Mouse (Mus musculus) olfactory bulb, adult 2 months (tissue): ENCODE measurements around the gene Aadat. TPM values are rescaled to one million over a fixed set of nuclear protein-coding genes. Genes with fewer than 3 reads are reported as not detected.
"Not testable (repeated sequence)": the region's sequence is repeated elsewhere in the genome, so short reads cannot be mapped to it uniquely, and the experiment has no call there.

ENCODE experiments used
- H3K27ac ChIP-seq: fragments of 200-500 bp; 2 replicates; pipeline ENCODE4 v1.5.1; 2012; ENCODE audit warnings: low read depth, low read length; ENCODE audit not compliant: insufficient read depth
- H3K4me1 ChIP-seq: fragments of 200-500 bp; 2 replicates; pipeline ENCODE4 v1.6.1; 2012; ENCODE audit warnings: low read length; ENCODE audit not compliant: control insufficient read depth, insufficient read depth
- H3K4me3 ChIP-seq: fragments of 200-500 bp; 2 replicates; pipeline ENCODE4 v1.5.1; 2012; ENCODE audit warnings: mild to moderate bottlenecking, low read depth, low read length, moderate library complexity; ENCODE audit not compliant: insufficient read depth
- CTCF ChIP-seq: fragments of 200-500 bp; IDR thresholded peaks from 2 replicates; pipeline ENCODE4 v1.5.1; 2012; ENCODE audit warnings: low read depth, mild to moderate bottlenecking, low read length, moderate library complexity; ENCODE audit not compliant: insufficient read depth
- POLR2A ChIP-seq: fragments of 200-500 bp; IDR thresholded peaks from 2 replicates; pipeline ENCODE4 v1.6.1; 2012; ENCODE audit warnings: mild to moderate bottlenecking, low read depth, low read length, moderate library complexity; ENCODE audit not compliant: insufficient read depth
- WGBS: fragments of 180-500 bp; shearing (Covaris S2); methylation state at CpG from one replicate; pipeline ENCODE4 v1.1.7; 2018; 5-methylcytosine and 5-hydroxymethylcytosine counted together
- polyA plus RNA-seq: library from polyadenylated mRNA; stranded (reverse); fragments of >200 nt; gene quantifications from 2 replicates; pipeline ENCODE4 v1.2.4, GENCODE M21; 2012; ENCODE audit warnings: low replicate concordance; ENCODE audit not compliant: missing spikeins, insufficient read depth, insufficient read length

Gene Aadat
- polyA plus RNA-seq, result not detected in 2 replicates

DNA sequence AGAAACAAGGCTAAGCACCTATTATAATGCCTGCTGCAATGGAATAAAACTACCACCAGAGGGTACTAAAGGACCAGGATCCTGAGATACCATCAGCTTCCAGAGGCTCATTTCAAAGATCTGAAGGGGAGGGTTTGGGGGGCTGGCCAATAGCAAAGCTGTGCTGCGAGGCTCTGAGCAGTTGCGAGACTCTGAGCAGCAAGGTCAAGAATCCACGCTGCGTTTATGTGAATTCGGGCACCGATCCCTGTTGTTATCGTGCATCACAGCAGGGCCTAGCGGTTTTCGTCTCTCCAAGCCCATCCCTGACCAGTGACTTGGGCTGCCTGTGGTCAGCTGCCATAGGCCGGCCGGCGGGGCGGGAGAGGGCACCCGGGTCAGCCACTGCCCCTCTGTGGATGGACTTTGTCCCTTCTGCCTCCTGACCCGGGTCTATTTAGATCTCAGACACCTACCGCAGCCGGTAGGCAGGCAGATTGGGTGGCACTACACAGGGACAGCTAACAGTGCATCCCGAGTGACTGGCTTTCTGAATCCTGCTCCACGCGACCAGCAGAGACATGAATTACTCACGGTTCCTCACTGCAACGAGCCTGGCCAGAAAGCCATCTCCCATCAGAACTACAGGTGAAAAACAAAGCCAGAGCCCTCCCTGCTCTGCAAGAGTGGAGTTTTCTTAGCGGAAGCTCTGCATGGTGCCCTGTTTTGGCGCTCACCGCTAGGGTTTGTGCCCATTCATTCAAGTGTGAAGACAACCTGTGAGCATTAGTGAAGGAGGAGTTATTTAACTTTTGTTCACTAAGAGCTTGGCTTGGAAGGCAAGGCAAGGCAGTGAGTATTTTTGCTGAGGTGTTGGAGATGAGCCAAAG, at the start of gene Aadat:
TSS of gene Aadat (plus strand) at position 280 of the 869 bp plus-strand sequence.
- TF ChIP-seq POLR2A (no peak), CTCF (peak; percentile 20; the same call in 1 of the 2 replicates)
- H3K27ac ChIP-seq, result 0 out of 2 replicates have a peak within 1 kb of the TSS, but pooled peaks have one; percentile 3
- peak within 1 kb of the TSS; percentile 51 for H3K4me3 ChIP-seq
- peaks cover 4% of the 10 kb centered on the region for H3K4me1 ChIP-seq
- 1% methylated on average over 25 of the region's 25 CpGs for WGBS

DNA sequence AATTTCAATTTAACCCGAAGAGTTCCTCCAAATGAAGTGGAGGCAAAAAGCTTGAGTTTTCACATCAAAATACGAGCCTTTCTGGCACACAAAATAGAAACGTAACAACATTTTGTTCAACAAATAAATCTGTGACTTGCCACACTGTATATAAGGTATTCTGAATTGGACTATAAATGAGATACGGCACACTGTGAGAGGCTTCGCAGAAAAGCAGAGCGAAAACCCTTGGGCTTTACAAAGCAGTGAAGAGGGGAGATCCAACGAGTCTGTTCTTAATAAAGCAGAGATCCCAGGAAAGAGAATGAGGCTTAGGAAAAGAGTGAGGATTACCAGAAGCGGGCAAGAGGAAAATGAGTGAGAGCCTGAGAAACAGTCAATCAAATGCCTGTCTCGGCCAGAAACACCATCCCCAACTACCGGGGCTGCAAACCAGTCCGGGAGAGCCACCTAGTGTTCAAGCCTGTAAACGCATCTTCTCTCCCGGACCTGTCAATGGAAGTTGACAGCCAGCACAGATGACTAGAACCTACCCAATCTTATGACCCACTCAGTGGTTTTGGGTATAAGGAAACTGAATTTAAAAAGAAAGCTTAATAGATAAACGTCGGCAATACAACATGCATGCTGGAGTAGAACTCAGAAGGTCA, 38.9 kb upstream of the Aadat start:
- Histone ChIP-seq H3K4me1 (no peaks in the 10 kb centered on the region), H3K4me3 (no peak overlapping the region), H3K27ac (no peak overlapping the region)
- TF ChIP-seq POLR2A (no peak), CTCF (peak; percentile 82)
- 25% methylated on average over 15 of the region's 15 CpGs for WGBS

DNA sequence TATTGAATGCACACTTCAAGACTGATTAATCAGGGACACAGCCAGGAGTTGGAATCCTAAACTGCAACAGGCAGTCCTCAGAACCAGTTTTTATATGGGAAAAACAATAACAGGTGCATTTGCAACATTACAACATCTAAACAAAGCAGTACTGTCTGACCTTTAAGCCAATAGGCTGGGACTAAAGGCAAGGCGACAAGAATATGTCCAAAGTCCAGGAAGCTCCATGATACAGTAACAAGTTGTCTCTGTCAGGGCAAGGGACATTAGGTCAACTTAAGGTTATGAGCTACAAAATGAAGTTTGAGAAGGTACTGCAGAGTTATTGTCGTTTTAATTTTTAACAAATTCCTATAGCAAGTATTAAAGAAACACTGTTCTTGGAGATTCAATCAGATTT, 15.6 kb upstream of the Aadat start:
- 86% methylated on average over 2 of the region's 2 CpGs for WGBS
- Histone ChIP-seq H3K27ac (no peak overlapping the region), H3K4me3 (no peak overlapping the region), H3K4me1 (no peaks in the 10 kb centered on the region)
- TF ChIP-seq CTCF (no peak), POLR2A (no peak)

DNA sequence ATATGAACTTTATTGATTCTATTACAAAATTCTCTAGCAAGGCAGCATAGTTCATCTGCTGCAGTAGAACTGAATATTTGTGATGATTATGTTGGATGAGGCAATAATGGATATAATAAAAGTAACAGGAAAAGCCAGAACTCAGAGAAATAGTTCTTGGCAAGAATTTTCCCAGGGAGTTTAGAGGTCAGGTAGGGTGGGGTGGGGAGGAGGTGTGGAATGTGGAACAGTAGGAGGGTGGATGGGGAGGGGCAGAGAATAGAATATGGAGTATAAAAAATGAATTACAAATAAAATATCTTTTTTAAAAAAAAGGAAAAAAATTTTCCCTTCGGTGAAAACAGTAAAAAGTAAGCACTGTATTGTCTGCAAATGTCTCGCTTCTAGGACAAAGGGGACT, 13.9 kb upstream of the Aadat start:
- Histone ChIP-seq H3K27ac (no peak overlapping the region), H3K4me3 (no peak overlapping the region), H3K4me1 (no peaks in the 10 kb centered on the region)
- TF ChIP-seq CTCF (no peak), POLR2A (no peak)
- 95% methylated on average over 2 of the region's 2 CpGs for WGBS

DNA sequence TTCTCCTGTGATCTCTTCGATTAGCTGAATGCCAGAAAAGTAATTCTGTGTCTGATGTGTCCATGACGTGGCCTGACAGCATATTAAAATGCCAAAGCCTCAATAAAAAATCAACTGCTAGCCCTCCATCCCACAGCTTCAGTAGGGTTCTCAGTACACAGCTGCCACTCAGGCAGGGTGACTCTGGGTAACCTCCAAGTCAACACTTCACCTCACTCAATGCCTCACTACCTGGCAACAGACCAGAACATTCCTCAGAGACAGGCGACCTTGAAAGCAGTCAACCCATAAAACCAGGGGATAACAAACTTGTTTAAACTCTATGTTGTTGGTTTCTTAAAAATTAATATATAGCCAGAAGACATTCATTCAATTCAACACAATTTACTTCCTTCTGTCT, 13.3 kb upstream of the Aadat start:
- no peak for TF ChIP-seq POLR2A
- TF ChIP-seq CTCF, result no peak
- H3K4me1 ChIP-seq, result no peaks in the 10 kb centered on the region
- H3K4me3 ChIP-seq, result no peak overlapping the region
- WGBS, result 73% methylated on average over 3 of the region's 3 CpGs
- no peak overlapping the region for H3K27ac ChIP-seq

DNA sequence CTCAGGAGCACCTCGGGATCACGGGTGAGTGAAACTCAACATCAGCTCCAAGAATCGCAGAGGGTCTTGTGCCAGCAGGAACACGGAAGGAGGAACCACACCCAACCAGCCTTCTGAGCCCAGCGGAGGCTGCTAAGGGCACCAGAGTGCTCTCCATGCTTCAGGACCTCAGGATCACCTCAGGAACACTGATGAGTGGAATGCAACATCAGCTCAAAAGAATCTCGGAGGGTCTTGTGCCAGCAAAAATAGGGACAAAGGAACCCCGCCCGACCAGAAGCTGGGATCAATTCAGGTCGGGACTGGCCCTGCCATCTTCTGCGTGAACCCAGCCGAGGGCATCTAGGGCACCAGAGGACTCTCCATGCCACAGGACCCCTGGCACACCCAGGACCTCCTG, 11.1 kb upstream of the Aadat start:
- TF ChIP-seq CTCF (no peak), POLR2A (no peak)
- H3K4me3 ChIP-seq, result no peak overlapping the region
- WGBS, result 93% methylated on average over 11 of the region's 11 CpGs
- no peak overlapping the region for H3K27ac ChIP-seq
- no peaks in the 10 kb centered on the region for H3K4me1 ChIP-seq

DNA sequence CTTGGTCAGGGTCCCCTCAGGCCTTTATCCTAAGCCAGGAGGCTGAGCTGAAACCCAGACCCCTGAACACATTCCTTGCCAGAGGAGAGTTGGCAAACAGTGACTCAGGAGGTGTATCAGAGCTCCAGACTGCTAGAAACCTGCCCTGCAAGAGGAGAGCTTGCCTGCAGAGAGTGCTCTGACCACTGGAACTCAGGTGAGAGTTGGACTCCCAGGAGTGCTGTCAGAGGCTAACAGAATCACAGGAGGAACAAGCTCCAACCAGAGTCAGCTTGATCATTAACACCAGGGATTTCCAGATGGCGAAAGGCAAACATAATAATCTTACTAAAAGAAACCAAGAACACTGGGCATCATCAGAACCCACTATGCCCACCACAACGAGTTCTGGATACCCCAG, 10.7 kb upstream of the Aadat start:
- not testable (repeated sequence) for H3K27ac ChIP-seq, H3K4me1 ChIP-seq, H3K4me3 ChIP-seq
- 82% methylated on average over 2 of the region's 2 CpGs for WGBS

DNA sequence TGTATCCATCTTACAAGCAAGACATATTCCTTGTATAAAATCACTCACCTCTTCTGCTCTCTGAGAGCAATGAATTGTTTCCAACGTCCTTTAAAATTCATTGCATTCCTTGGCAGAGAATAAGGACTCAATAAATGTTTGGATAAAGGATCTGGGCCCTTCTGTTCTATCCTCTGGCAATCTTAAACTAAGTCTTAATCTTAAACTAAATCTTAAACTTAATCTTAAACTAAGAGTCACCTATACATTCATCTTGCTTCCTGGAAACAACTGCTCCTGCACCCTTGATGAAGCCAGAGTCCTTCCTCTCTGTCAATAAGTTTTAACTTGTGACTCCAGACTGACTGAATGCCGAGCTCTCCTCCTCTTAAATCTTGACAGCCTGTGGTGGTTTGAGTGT, 2.6 kb upstream of the Aadat start, which contains the start of gene Gm10283:
TSS of gene Gm10283 (minus strand) at position 101 of the 400 bp plus-strand sequence.
- no peak within 1 kb of the TSS for H3K27ac ChIP-seq
- WGBS, result 74% methylated on average over 2 of the region's 2 CpGs
- H3K4me1 ChIP-seq, result peaks cover 4% of the 10 kb centered on the region
- no peak within 1 kb of the TSS for H3K4me3 ChIP-seq
- no peak for TF ChIP-seq POLR2A
- no peak for TF ChIP-seq CTCF

DNA sequence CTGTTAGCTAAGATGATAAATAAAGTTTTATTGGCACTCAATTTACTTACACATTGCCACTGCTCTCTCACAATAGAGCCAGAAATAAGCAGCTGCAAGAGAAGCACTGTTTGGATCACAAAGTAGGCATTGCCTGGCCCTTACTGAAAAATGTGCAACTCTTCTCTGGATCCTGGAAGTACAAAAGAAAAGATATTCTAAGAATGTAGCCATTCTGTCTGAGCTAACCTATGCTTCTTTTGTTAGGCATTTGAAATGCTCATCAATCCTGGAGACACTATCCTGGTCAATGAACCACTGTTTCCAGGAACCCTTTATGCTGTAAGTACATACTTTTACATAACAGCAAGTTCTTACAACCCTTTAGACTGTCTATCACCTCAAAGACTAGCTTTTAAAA, 12.6 kb downstream of the Aadat start:
- Histone ChIP-seq H3K4me1 (no peaks in the 10 kb centered on the region), H3K27ac (no peak overlapping the region), H3K4me3 (no peak overlapping the region)
- TF ChIP-seq POLR2A, result no peak
- TF ChIP-seq CTCF, result no peak
